Mouse (Mus musculus): ENCODE measurements at regions not wholly inside any gene's neighbourhood (a gene's known extent, or its start where the extent isn't known, plus 50 kb on each side); places are given as distances from the start of the nearest gene placed in this dataset.
A peak's percentile ranks its signal among the peaks of the same experiment; 100 is the strongest.

GRCm38 (mm10) chr9:100301613-100302012, 185.0 kb downstream of the Il20rb start:
- peak; percentile 32; the same call in 1 of the 2 replicates for TF ChIP-seq CTCF (conservative IDR thresholded peaks at IDR 0.05; ENCODE audit: insufficient read depth, insufficient read length, low read depth, low read length)
- no peak for TF ChIP-seq POLR2A (IDR thresholded peaks at IDR 0.05; ENCODE audit: low read depth, low read length)

Measured in kidney, adult 2 months (tissue).